Mouse (Mus musculus): ENCODE data around the gene Tshb. TPM values are rescaled to one million over a fixed set of nuclear protein-coding genes. Genes with fewer than 3 reads are reported as not detected.

Gene Tshb
- 0.13 and 0.64 TPM in 2 replicates for polyA plus RNA-seq (2015; fragmentation: Nextera tagmentation; extraction: Ambion mirVana)

GRCm38 (mm10) chr3:102782618-102783017, at the start of gene Tshb:
TSS of gene Tshb (minus strand) at chr3:102782718.
- no peaks in the 10 kb centered on the region for H3K4me1 ChIP-seq (replicated peaks)
- no peaks in the 10 kb centered on the region for H3K27me3 ChIP-seq
- WGBS = 80% methylated on average over 2 of the region's 2 CpGs
- no peaks in the 10 kb centered on the region for H3K9me3 ChIP-seq
- H3K4me3 ChIP-seq = no peak within 1 kb of the TSS
- H3K9ac ChIP-seq = no peak within 1 kb of the TSS
- ATAC-seq (ENCODE audit: low FRiP score, low read depth) = no peak
- no peaks in the 10 kb centered on the region for H3K36me3 ChIP-seq
- H3K4me2 ChIP-seq = no peak within 1 kb of the TSS
- no peak within 1 kb of the TSS for H3K27ac ChIP-seq (replicated peaks)

GRCm38 (mm10) chr3:102803937-102804336, 21.4 kb upstream of the Tshb start:
- Histone ChIP-seq H3K27ac (replicated peaks) (no peak overlapping the region), H3K27me3 (0 out of 2 replicates have a peak, but pooled peaks cover 3% of the 10 kb centered on the region), H3K4me1 (replicated peaks) (no peaks in the 10 kb centered on the region), H3K9ac (no peak overlapping the region), H3K4me2 (no peak overlapping the region), H3K9me3 (no peaks in the 10 kb centered on the region), H3K4me3 (no peak overlapping the region), H3K36me3 (no peaks in the 10 kb centered on the region)
- ATAC-seq (ENCODE audit: low FRiP score, low read depth) = no peak
- 5% methylated on average over 3 of the region's 3 CpGs for WGBS

- Histone ChIP-seq H3K36me3 (no peaks in the 10 kb centered on the region), H3K27me3 (no peaks in the 10 kb centered on the region), H3K4me1 (replicated peaks) (no peaks in the 10 kb centered on the region), H3K4me3 (no peak overlapping the region), H3K9ac (no peak overlapping the region), H3K27ac (replicated peaks) (no peak overlapping the region), H3K9me3 (no peaks in the 10 kb centered on the region), H3K4me2 (no peak overlapping the region)
- ATAC-seq (ENCODE audit: low FRiP score, low read depth) = no peak
- WGBS = 44% methylated on average over 4 of the region's 4 CpGs
Observed at GRCm38 (mm10) chr3:102787369-102787768, 4.9 kb upstream of the Tshb start.

GRCm38 (mm10) chr3:102773018-102773417, 9.5 kb downstream of the Tshb start:
- ATAC-seq (ENCODE audit: low FRiP score, low read depth) = no peak
- WGBS = 88% methylated on average over 4 of the region's 4 CpGs

GRCm38 (mm10) chr3:102764850-102765249, 17.7 kb downstream of the Tshb start:
- H3K27me3 ChIP-seq = no peaks in the 10 kb centered on the region
- H3K36me3 ChIP-seq = peaks cover 10% of the 10 kb centered on the region
- H3K9ac ChIP-seq = no peak overlapping the region
- H3K9me3 ChIP-seq = no peaks in the 10 kb centered on the region
- no peak overlapping the region for H3K4me3 ChIP-seq
- H3K27ac ChIP-seq (replicated peaks) = no peak overlapping the region
- no peak for ATAC-seq (ENCODE audit: low FRiP score, low read depth)
- no peak overlapping the region for H3K4me2 ChIP-seq
- WGBS = 77% methylated on average over 7 of the region's 7 CpGs
- peaks cover 22% of the 10 kb centered on the region for H3K4me1 ChIP-seq (replicated peaks)

More at GRCm38 (mm10) chr3:102773018-102773417, 9.5 kb downstream of the Tshb start:
- Histone ChIP-seq H3K36me3 (no peaks in the 10 kb centered on the region), H3K4me1 (replicated peaks) (no peaks in the 10 kb centered on the region), H3K4me3 (no peak overlapping the region), H3K4me2 (no peak overlapping the region), H3K9me3 (no peaks in the 10 kb centered on the region), H3K9ac (no peak overlapping the region), H3K27me3 (no peaks in the 10 kb centered on the region), H3K27ac (replicated peaks) (no peak overlapping the region)

- Histone ChIP-seq H3K9ac (0 out of 2 replicates have a peak overlapping the region, but pooled peaks have one; percentile 16), H3K4me3 (no peak overlapping the region), H3K27ac (replicated peaks) (peak overlapping the region; percentile 77), H3K27me3 (no peaks in the 10 kb centered on the region), H3K9me3 (no peaks in the 10 kb centered on the region), H3K4me2 (0 out of 2 replicates have a peak overlapping the region, but pooled peaks have one; percentile 26), H3K4me1 (replicated peaks) (peaks cover 22% of the 10 kb centered on the region), H3K36me3 (peaks cover 20% of the 10 kb centered on the region)
- WGBS = 26% methylated on average over 10 of the region's 10 CpGs
- peak; percentile 75 for ATAC-seq (ENCODE audit: low FRiP score, low read depth)
Observed at GRCm38 (mm10) chr3:102763713-102764400, 18.7 kb downstream of the Tshb start.

- H3K4me2 ChIP-seq = no peak overlapping the region
- peak; percentile 35; the same call in 1 of the 2 replicates for ATAC-seq (ENCODE audit: low FRiP score, low read depth)
- no peak overlapping the region for H3K9ac ChIP-seq
- H3K4me3 ChIP-seq = no peak overlapping the region
- peaks cover 22% of the 10 kb centered on the region for H3K4me1 ChIP-seq (replicated peaks)
- H3K36me3 ChIP-seq = peaks cover 22% of the 10 kb centered on the region
- H3K9me3 ChIP-seq = no peaks in the 10 kb centered on the region
- 0 out of 2 replicates have a peak overlapping the region, but pooled peaks have one; percentile 31 for H3K27ac ChIP-seq (replicated peaks)
- H3K27me3 ChIP-seq = no peaks in the 10 kb centered on the region
- 28% methylated on average over 3 of the region's 3 CpGs for WGBS
Observed at GRCm38 (mm10) chr3:102762388-102762787, 20.1 kb downstream of the Tshb start.

GRCm38 (mm10) chr3:102760236-102760635, 22.3 kb downstream of the Tshb start:
- Histone ChIP-seq H3K4me2 (no peak overlapping the region), H3K9ac (no peak overlapping the region), H3K27me3 (no peaks in the 10 kb centered on the region), H3K27ac (replicated peaks) (no peak overlapping the region), H3K36me3 (peaks cover 13% of the 10 kb centered on the region; the same call in 1 of the 2 replicates), H3K4me1 (replicated peaks) (peaks cover 22% of the 10 kb centered on the region), H3K9me3 (no peaks in the 10 kb centered on the region), H3K4me3 (no peak overlapping the region)
- no peak for ATAC-seq (ENCODE audit: low FRiP score, low read depth)
- 78% methylated on average over 3 of the region's 3 CpGs for WGBS

GRCm38 (mm10) chr3:102757019-102757418, 25.5 kb downstream of the Tshb start:
- Histone ChIP-seq H3K36me3 (peaks cover 13% of the 10 kb centered on the region; the same call in 1 of the 2 replicates), H3K4me3 (no peak overlapping the region), H3K4me1 (replicated peaks) (no peaks in the 10 kb centered on the region), H3K4me2 (no peak overlapping the region), H3K27ac (replicated peaks) (no peak overlapping the region), H3K9ac (no peak overlapping the region), H3K27me3 (no peaks in the 10 kb centered on the region), H3K9me3 (no peaks in the 10 kb centered on the region)
- WGBS = 91% methylated on average over 6 of the region's 6 CpGs
- no peak for ATAC-seq (ENCODE audit: low FRiP score, low read depth)

GRCm38 (mm10) chr3:102755801-102756200, 26.7 kb downstream of the Tshb start:
- Histone ChIP-seq H3K4me2 (no peak overlapping the region), H3K4me1 (replicated peaks) (no peaks in the 10 kb centered on the region), H3K27me3 (no peaks in the 10 kb centered on the region), H3K4me3 (no peak overlapping the region), H3K27ac (replicated peaks) (no peak overlapping the region), H3K36me3 (peaks cover 13% of the 10 kb centered on the region; the same call in 1 of the 2 replicates), H3K9ac (no peak overlapping the region), H3K9me3 (no peaks in the 10 kb centered on the region)
- WGBS = 94% methylated on average over 1 of the region's 1 CpGs
- no peak for ATAC-seq (ENCODE audit: low FRiP score, low read depth)

- no peak for ATAC-seq (ENCODE audit: low FRiP score, low read depth)
- H3K4me3 ChIP-seq = no peak overlapping the region
- 89% methylated on average over 5 of the region's 5 CpGs for WGBS
- no peak overlapping the region for H3K27ac ChIP-seq (replicated peaks)
- H3K4me1 ChIP-seq (replicated peaks) = no peaks in the 10 kb centered on the region
- H3K27me3 ChIP-seq = no peaks in the 10 kb centered on the region
- no peak overlapping the region for H3K9ac ChIP-seq
- H3K36me3 ChIP-seq = no peaks in the 10 kb centered on the region; the same call in 1 of the 2 replicates
- H3K4me2 ChIP-seq = no peak overlapping the region
- no peaks in the 10 kb centered on the region for H3K9me3 ChIP-seq
Observed at GRCm38 (mm10) chr3:102752457-102752856, 30.1 kb downstream of the Tshb start.

- WGBS = 94% methylated on average over 4 of the region's 4 CpGs
- H3K4me3 ChIP-seq = no peak overlapping the region
- H3K4me1 ChIP-seq (replicated peaks) = no peaks in the 10 kb centered on the region
- no peak overlapping the region for H3K9ac ChIP-seq
- H3K36me3 ChIP-seq = no peaks in the 10 kb centered on the region; the same call in 1 of the 2 replicates
- H3K4me2 ChIP-seq = no peak overlapping the region
- ATAC-seq (ENCODE audit: low FRiP score, low read depth) = no peak
- H3K27ac ChIP-seq (replicated peaks) = no peak overlapping the region
- no peaks in the 10 kb centered on the region for H3K9me3 ChIP-seq
- no peaks in the 10 kb centered on the region for H3K27me3 ChIP-seq
Observed at GRCm38 (mm10) chr3:102752053-102752452, 30.5 kb downstream of the Tshb start.

All from hindbrain, embryonic 15.5 days (tissue).